Mouse (Mus musculus) layer of hippocampus, adult 18-20 months (tissue): ENCODE data around the gene Lrrc59. TPM values are rescaled to one million over a fixed set of nuclear protein-coding genes. Genes with fewer than 3 reads are reported as not detected.

Experiments
- DNase-seq, 2 experiments: peaks; one replicate each; pipeline ENCODE4 v3.0.0; 2022; ENCODE audit warnings: low spot score in 2 of 2
- long read RNA-seq: library from polyadenylated mRNA; stranded (forward); transcript quantifications from one replicate; pipeline ENCODE4 v2.0.0, GENCODE M21; 2021
- total RNA-seq, 2 experiments: library from RNA; stranded (reverse); gene quantifications; 2 replicates each; pipeline ENCODE4 v1.2.3; 2021

The Lrrc59 gene
- 10 to 100 TPM; 78.3 to 87.0 TPM for total RNA-seq
- long read RNA-seq, transcript Lrrc59-201 (7 exons, 2,837 nt), result major isoform, 254 of 267 reads
- long read RNA-seq, partial matches to known transcripts, result 2 of 267 reads
- long read RNA-seq, other reads (novel, unspliced or antisense), result 11 of 267 reads

GRCm38 (mm10) chr11:94629199-94629883 lies at the start of gene Lrrc59:
Lrrc59 (plus strand) TSS chr11:94629767.
- DNase-seq, result peak; percentile 92 to 96

GRCm38 (mm10) chr11:94580111-94580740 lies 49.3 kb upstream of the Lrrc59 start:
- DNase-seq, result no peak

GRCm38 (mm10) chr11:94585091-94585490 lies 44.5 kb upstream of the Lrrc59 start:
- DNase-seq, result no peak

GRCm38 (mm10) chr11:94587511-94587910 lies 42.1 kb upstream of the Lrrc59 start:
- no peak for DNase-seq

GRCm38 (mm10) chr11:94596311-94596852 lies 33.2 kb upstream of the Lrrc59 start:
- no peak for DNase-seq

- no peak for DNase-seq
These were observed 32.2 kb upstream of the Lrrc59 start for GRCm38 (mm10) chr11:94597319-94597718.

- no peak for DNase-seq
These were observed 31.0 kb upstream of the Lrrc59 start for GRCm38 (mm10) chr11:94598437-94599120.

- no peak for DNase-seq
These were observed 29.1 kb upstream of the Lrrc59 start for GRCm38 (mm10) chr11:94600447-94600846.

GRCm38 (mm10) chr11:94601321-94602281 lies 28.0 kb upstream of the Lrrc59 start, which contains the start of gene Acsf2:
Acsf2 (minus strand) TSS chr11:94601871.
- peak in 1 of 2 experiments; percentile 34 for DNase-seq

GRCm38 (mm10) chr11:94602356-94602955 lies 27.1 kb upstream of the Lrrc59 start:
- no peak for DNase-seq

- no peak for DNase-seq
These were observed 18.5 kb upstream of the Lrrc59 start for GRCm38 (mm10) chr11:94610744-94611740.

- DNase-seq, result no peak
These were observed 15.0 kb upstream of the Lrrc59 start for GRCm38 (mm10) chr11:94614603-94615002.

GRCm38 (mm10) chr11:94615494-94615893 lies 14.1 kb upstream of the Lrrc59 start:
- DNase-seq, result no peak

- DNase-seq, result no peak
These were observed 11.9 kb upstream of the Lrrc59 start for GRCm38 (mm10) chr11:94617646-94618045.

GRCm38 (mm10) chr11:94620766-94621457 lies 8.7 kb upstream of the Lrrc59 start:
- DNase-seq, result no peak

GRCm38 (mm10) chr11:94621458-94621852 lies 8.1 kb upstream of the Lrrc59 start:
- DNase-seq, result no peak

- no peak for DNase-seq
These were observed 7.4 kb upstream of the Lrrc59 start for GRCm38 (mm10) chr11:94622162-94622561.

- DNase-seq, result no peak
These were observed 274 bp downstream of the Lrrc59 start for GRCm38 (mm10) chr11:94629884-94630198.
